Mouse (Mus musculus) heart, postnatal 4 days (tissue): ENCODE measurements around the gene Coasy. TPM values are rescaled to one million over a fixed set of nuclear protein-coding genes. Genes with fewer than 3 reads are reported as not detected.
"Not testable (repeated sequence)": the region's sequence is repeated elsewhere in the genome, so short reads cannot be mapped to it uniquely, and the experiment has no call there.

Source experiments
- DNase-seq: peaks from one replicate; pipeline ENCODE4 v3.0.0; 2021
- total RNA-seq, 2 experiments: library from RNA; stranded (reverse); gene quantifications; 2 replicates each; pipeline ENCODE4 v1.2.3; 2021

Coasy gene
- total RNA-seq, 2 experiments from 2014 or later: 15.4 to 16.2 TPM

DNA sequence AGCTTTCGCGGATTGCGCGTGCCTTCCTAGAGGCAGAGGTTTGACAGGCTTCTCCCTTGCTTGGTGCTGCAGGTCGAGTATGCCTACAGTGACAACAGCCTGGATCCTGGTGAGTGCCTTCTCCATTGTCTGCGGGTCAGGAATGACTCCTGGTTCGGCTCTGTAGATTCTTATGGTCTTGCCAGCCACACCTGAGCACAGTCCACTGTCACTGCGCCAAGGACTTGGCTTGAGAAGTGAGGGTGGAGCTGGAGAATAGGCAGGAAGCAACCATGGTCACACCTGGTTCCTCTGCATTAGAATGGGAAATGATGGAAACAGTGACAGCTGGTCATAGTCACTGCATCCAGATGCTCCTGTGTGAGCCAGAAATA lies 5.3 kb downstream of the Coasy start:
- no peak for DNase-seq

DNA sequence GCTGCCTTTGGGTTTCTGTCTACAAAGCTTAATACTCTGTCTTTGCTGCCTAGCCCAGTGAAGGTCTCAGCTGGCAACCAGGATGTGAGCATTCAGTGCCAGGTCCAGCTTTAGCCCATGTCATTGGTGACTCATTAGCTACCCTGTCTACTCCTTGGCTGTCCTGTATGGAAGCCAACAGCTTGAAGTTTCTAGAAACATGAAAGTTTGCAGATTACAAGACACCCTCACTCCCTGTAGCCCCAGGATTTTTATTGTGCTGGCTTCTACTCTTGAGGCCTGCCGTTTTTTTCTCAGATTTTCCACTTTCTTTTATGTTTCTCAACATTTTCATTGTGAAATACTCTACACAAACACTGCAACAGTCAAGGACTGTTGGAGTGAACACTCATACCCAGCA lies 7.6 kb downstream of the Coasy start:
- DNase-seq: no peak

DNA sequence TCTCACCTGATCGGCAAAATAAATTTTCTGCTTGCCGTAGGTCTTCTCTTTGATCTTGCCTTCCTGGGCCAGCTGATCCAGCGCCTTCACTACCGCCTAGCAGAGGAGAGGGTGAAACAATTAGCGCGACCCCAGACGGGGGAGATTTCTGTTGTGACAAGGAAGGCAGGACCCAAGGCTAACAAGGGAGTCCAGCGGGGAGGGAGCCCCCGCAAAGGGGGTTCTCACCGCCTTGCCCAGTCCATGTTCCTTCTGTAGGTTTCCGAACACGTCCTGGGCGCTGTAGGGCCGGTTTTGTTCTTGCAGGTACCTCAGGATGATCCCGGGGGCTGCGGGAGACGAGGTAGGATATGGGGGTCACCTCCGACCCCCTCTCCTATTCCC lies 12.6 kb downstream of the Coasy start:
- DNase-seq: no peak

DNA sequence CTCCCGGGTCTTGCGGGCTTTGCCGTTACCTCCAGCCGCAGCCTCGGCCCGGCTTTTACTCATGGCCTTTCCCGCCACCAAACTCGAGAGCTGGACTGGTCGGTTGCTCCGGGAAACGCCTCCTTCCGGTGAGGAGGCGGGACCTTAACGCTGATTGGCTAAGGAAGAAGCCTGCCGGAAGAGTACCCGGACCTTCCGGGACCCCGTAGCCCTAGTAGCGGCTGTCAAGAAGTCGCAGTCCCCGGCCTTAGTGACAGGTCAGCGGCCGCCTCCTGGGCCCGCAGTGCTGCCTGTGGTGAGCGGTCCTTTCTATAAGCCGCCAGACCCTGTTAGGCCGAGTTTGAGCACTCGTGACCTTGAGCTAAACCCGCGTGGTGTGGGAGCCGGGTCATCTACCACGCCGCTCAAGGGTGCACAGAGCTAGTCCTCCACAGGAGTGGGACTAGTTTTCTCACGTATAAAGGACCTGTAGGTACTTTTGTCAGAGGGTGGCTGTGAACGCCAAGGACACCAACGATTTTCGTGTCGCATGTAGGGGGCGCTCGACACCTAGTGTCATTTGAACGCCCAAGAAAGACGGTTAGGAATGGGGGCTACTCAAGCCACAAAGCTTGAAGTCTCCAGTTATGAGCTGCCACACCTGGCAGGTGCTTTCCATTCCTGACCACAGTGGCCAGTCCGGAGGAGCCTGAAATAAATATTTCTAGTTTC lies 13.1 kb downstream of the Coasy start, which contains the start of gene Psmc3ip:
TSS of gene Psmc3ip (minus strand) at position 123 of the 711 bp plus-strand sequence.
- peak; percentile 97 for DNase-seq

DNA sequence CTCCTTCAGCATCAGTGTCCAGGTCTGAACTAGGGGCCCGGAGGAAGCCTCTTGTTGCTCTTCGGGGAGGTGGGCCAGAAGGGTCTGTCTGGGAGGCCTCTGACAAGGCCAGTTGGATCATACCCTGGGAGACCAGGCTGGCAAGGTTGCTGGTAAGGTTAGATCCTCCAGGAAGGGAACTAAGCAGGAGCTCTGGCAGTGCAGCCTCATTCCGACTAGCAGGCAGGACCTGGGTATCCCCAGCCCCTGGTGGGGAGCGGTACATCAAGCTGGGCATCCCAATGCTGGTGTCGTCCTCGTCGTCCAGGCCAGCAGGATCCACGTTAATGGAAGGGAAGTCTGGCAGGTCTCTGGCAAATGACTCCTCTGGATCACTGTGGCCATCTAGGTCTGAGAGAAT lies 15.9 kb downstream of the Coasy start:
- no peak for DNase-seq

DNA sequence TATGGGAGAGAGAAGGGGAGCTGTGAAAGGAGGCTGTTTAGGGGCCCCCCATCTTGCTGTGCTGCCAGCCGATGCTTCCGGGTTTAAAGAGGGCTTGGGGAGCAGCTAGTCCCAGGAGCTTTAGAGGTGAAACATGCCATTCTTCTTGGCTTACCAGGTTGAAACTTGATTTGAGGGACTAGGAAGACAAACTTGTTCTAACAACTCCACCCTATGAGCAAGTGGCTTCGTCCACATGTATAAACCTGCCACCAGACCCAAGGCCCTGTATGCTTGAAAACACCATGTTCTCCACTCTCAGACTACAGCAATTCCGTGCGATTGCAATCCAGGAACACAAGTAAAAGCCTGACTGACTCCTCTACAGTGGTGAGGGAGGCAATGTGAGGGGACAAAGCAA lies 20.6 kb downstream of the Coasy start:
- DNase-seq: no peak

DNA sequence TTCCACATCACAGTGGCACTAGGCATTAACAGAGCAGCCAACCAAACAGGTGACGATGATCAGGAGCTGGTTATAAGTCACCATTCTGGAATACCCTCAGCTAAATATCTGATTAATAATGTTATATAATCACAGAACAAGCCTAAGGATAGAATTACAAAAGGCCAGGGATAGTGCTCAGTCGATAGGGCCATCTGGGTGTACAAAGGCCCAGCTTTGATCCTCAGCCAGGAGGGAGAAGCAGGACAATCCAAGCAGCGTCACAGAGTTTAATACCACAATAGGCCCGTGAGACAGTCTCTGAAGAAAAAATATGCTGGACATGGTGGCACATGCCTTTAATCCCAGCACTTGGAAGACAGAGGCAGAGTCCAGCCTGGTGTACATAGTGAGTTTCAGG lies 27.0 kb downstream of the Coasy start:
- DNase-seq: no peak

DNA sequence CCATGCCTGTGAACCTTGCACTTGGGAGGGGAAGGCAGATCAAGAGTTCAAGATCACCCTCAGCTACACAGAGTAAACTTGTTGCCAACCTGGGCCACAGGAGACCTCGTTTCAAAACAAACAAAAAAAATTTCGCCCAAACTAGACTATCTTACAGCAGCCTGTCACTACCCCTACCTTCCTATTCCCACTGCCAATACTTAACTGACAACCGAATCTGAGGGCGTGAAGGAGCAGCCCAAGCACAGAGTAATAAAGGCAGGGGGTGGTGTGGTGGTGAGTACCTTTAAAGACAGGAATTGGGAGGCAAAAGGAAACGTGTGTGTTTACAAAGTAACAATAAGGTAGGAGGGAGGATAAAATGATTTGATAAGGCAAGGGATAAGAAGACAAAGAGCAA lies 28.3 kb downstream of the Coasy start:
- DNase-seq: no peak

DNA sequence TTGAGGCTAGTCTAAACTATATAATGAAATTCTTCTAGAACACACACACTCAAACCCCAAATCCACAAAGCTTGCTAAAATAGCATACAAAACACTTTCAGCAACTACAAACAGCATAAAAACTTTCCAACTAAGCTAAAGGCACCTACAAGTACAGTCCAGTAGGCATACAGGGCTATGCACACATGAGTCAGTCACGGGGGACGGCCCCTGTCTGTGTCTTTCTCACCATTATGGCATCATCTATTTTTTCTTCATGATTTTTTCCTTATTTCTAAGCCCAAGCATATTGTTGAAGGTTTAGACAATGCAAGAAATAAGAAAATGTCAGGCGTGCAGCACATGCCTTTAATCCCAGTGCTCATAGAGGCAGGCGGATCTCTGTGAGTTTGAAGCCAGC lies 28.8 kb downstream of the Coasy start:
- DNase-seq: no peak

DNA sequence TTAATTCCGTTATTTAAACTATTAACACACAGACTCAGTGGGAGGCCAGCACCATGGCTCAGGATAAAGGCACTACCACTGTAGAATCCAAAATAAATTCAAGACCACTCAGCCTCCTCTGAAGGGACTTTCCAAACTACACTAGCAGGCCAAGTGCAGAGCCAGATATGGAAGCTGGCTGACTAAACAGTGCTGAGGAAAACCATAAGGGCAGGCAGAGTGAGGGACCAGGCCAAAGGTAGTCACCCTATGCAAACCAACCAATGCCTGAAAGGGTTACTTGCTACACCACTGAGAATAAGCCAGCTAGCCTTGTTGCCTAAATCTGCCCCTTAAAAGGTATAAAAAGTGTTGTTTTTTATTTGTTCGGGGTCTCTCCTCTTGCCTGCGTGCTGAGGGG lies 29.8 kb downstream of the Coasy start:
- DNase-seq: no peak

DNA sequence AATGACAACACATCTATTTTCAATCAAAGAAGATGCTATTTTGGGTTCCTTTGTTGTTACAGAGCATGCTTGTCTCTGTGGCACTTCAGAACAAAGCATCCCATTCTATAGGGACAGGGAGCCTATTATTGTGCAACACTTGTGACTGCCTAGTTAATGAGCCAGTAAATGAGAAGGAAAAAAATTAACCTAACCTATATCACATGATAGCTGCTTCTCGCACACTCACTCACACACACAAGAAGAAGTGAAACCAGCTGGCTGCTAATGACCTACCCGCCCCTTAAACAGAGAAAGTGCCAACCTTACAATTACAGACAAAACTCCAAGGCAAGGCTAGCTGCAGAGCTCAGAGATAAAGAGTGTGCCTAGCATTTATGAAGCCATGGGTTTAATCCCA lies 33.2 kb downstream of the Coasy start:
- DNase-seq: no peak

DNA sequence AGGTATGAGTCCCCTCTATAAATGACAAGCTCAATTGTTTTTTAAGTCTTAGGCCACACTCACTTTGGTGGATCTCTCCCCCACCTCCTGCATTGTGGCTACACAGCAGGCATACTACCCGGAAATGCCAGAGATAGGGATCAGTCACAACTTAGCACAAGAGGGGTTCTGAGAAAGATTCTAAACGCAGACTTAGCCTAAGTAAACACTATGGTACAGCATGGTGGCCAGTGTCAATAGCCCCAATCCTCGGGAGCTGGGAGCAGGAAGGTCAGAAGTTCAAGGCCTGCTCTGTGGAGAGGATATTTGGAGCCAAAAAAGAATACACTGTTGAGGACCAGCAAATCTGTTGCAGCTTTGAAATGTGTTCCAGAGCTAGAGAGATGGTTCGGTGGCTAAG lies 35.7 kb downstream of the Coasy start:
- no peak for DNase-seq

DNA sequence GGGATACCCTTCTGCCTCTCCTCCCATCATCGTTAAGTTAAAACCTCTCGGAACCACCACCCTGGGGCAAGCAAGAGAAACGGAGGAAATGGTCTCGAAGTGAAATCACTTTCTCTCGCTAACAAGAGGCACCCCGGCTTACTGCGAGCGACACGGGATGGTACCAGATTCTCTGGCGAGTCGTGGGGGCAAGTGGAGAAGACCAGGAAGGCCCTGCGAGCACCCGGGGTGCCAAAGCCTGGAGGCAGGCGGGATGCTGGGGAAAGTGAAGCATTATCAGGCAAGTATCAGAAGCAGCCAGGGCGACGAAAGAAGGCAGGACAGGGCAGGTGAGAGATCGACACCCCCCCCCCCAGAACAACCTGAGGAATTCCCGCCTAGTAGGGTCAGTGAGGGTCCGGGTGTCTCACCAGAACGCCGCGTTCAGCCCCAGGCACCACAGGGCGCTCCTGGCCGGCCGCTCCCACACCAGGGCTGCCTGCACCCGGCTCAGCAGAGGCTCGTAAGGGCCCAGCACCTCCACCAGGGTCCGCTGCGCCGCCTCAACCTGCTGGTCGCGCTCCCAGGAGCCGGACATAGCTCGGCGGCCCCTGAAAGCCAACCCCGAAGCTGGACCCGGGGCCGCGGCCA lies 36.9 kb downstream of the Coasy start:
- DNase-seq: no peak

DNA sequence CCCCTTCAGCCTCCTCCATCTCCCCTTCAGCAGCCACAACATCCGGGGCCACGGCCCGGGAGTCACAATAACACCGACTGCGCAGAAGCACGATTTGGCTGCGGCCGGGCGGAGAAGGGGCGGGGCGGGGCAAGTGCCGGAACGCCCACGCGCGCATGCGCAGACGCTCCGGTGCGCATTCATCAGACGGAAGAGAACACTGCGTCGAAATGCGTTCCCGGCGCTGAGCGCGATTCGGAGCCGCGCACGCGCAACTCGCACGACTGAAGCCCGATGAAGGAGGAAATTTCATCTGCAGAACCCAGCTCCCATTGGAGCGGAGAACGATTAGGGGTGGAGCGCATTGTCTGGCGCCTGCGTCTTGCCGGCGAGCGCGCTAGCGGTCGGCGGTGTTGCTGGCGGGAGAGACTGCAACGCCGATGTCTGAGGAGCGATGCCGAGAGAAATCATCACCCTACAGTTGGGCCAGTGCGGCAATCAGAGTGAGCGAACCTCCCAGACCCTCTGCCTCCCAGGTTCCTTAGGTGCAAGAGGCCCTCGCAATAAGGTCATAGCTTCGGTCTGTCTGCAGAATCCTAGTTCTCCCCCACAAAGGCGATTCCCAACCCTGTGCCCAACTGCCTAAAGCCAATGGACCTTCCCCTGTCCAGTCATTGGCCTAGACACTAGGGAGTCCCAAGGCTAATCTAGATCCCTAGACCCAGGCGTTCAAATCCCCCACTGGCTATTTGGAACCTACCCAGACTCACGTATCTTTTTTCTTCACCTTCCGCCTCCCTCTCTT lies 37.6 kb downstream of the Coasy start, which contains the start of the genes Retreg3 and Tubg1:
TSS of gene Retreg3 (minus strand) at position 133 of the 784 bp plus-strand sequence.
TSS of gene Tubg1 (plus strand) at position 178 of the 784 bp plus-strand sequence.
- peak; percentile 99 for DNase-seq

DNA sequence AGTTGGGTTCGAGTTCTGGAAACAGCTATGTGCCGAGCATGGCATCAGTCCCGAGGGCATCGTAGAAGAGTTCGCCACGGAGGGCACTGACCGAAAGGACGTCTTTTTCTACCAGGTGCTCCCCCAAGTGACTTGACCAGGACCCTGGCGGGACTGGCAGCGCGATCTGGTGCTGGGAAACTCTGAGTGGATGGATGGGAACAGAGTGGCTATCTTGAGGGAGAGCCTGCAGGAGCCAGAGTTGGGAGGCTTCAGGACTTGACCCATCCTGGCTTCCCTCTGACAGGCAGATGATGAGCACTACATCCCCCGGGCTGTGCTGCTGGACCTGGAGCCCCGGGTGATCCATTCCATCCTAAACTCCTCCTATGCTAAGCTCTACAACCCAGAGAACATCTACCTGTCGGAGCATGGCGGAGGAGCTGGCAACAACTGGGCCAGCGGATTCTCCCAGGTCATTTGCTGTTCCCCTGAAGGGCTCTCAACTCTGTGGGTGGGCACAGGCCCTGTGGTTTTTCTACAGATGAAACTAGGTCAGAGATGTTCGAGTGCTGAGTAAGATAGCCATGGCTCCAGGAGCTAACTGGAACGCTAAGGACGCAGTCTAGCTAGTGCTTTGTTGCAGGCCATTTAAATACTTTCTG lies 38.3 kb downstream of the Coasy start:
- no peak for DNase-seq

DNA sequence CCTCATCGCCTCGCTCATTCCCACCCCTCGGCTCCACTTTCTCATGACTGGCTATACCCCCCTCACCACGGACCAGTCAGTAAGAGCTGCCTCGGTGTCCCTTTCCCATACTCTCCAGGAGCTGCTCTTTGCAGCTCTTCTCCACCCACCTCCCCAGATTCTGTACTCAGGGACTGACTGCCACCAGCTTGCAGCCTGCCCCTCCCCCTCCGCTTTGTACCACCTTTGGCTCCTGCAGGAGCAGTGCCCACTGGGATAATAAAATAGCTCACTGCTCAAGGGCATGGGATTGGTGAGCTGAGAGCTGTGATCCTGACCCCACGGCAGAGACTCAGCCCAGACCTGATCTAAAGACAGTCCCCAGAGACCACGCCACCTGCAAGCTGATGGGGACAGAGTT lies 42.1 kb downstream of the Coasy start:
- DNase-seq: not testable (repeated sequence)

DNA sequence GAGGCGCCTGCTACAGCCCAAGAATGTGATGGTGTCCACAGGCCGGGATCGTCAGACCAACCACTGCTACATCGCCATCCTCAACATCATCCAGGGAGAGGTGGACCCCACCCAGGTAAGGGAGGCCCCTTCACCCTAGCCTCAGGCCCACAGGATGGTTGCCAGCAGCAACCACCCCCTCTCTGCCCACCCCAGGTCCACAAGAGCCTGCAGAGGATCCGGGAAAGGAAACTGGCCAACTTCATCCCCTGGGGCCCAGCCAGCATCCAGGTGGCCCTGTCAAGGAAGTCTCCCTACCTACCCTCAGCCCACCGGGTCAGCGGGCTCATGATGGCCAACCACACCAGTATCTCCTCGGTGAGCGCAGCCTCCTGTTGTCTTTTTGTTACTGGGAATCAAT lies 42.6 kb downstream of the Coasy start:
- DNase-seq: not testable (repeated sequence)

DNA sequence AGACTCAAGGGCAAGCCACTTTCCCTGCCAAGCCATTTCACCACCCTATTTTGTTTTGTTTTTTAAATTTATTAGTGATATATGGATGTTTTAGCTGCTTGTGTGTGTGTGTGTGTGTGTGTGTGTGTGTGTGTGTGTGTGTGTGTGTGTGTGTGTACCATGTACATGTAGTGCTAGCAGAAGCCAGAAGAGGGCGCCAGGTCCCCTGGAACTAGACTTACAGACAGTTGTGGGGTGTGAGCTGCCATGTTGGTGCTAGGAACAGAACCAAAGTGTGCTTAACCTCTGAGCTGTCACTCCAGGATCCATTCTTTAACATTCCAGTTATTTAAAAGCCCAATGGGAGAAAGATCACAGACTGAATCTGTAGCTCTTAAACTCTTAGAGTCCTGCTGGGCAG lies 44.7 kb downstream of the Coasy start:
- peak; percentile 31 for DNase-seq

DNA sequence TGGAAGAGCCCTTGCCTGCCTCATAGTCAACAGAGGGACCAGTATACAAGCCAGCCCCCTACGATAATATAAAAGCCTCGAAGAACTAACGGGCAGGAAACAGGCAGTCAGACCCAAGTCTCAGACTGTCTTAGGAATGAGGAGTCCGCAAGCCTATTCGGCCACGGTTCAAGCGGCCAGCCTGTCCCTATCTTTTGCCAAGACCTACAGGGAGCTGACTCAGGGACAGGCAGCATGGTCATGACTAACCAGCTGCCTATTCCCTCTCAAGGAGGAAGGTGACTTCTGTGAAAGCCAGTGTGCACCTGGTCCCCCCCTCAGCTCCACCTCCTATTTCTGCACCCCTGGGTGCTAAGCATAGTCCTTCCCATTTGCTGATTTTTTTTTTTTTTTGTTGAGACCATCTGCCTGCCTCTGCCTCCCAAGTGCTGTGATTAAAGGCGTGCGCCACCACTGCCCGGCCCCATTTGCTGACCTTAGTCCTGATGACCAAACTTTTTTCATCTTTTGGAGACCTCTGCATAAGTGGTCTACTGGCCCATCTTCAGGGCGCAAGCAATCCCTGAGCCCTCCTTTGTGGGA lies 46.7 kb downstream of the Coasy start:
- no peak for DNase-seq

DNA sequence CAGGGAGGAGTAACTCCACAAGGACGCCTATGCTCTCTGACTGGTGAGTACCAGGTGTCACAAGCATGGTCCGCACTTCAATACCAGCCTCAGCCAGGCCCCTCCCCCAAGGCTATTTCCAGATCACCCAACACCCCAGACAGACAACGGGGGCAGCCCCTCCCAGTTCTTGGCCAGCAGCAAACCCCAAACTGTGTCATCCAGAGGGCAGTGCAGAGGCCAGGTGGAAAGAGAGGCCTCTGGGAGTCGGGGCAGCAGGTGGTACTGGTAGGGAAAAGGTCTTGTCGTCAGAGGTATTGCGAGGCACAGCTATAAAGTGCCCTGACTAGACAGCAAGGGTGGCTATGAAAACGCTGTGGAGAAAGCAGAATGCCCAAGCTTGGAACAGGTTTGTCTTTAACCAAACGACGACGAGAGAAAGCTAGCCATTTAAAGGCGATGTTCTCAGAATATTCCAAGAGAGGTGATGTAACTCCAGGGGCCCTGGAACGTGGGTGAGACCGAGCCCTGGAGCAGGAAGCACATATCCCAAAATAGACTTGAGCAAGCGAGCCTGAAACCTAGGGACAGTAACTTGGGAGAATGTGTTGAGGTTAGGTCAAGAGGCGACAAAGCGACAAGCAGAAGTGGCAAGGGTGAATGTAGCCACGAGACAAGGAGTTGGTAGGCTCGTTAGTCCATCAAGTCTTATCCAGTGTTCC lies 47.8 kb downstream of the Coasy start:
- DNase-seq: peak; percentile 84

DNA sequence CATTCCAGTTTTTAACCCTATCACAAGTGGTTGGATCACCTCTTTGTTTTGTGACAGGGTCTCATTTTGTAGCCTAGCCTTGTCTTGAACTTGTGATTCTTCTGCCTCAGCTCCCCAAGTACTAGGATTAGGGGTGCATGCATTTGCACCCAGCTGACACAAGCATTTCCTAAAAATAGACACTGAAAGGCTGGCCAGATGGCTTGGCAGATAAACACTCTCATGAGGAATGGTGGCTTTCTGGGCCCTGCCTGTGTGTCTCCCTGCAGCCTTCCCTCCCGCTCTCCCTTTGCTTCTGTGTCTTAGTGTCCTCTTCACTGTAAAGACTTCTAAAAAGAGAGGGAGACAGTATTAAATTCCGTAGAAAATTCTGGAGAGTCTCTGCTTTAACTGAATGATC lies 48.8 kb downstream of the Coasy start:
- no peak for DNase-seq

DNA sequence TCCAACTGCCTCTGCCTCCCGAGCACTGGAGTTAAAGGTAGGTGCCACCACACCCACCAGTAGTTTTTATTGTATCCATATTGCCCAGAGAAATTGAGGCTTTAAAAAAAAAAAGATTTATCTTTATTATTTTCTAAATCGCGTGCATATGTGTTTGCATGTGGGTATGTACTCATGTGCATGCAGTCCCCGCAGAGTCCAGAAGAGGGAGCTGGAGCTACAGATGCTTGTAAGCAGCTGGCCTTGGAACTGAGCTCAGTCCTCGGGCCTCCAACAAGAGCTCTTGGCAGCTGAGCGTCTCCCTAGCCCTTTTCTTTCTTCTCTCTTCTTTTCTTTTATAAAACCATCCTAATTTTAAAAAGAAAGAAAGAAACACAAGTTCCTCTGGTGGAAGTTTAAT lies 49.3 kb downstream of the Coasy start:
- peak; percentile 53 for DNase-seq
